Mouse (Mus musculus): ENCODE data around the gene Pilra.

Pilra gene

DNA sequence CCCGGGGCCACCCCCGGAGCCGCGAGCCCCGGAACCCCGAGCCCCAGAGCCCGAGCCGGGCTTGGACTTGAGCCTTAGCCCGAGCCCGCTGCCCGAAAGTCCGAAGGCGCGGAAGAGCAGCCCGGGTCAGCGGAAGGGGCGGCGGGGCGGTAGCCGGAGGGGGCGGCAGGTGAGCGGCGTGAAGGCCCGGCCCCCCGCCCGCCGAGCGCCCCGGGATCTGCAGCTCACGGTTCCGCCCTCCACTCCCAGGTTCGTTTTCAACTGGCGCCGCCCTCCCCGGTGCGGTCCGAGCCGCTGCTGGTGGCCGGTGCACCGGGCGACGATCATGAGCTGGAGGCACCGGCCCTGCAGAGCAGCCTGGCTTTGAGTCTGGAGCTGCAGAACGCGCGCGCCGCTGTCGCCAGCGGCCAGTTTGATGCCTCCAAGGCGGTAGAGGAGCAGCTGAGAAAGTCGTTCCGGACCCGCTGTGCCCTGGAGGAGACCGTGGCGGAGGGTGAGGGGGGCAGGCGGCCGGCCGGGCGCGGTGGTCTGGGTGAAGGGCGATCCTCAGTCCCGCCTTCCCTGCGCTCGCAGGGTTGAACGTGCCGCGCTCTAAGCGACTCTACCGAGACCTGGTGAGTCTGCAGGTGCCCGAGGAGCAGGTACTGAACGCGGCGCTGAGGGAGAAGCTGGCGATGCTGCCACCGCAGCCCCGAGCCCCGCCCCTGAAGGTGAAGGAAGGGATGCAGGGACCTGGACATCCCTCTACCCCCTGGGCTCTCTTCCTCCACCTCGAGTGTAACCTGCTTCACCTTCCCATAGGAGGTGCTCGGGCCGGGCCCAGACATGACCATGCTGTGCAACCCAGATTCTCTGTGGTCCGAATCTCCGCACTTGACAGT lies 56.8 kb downstream of the Pilra start:
- in situ Hi-C loops (cut with MboI): no loop called here

DNA sequence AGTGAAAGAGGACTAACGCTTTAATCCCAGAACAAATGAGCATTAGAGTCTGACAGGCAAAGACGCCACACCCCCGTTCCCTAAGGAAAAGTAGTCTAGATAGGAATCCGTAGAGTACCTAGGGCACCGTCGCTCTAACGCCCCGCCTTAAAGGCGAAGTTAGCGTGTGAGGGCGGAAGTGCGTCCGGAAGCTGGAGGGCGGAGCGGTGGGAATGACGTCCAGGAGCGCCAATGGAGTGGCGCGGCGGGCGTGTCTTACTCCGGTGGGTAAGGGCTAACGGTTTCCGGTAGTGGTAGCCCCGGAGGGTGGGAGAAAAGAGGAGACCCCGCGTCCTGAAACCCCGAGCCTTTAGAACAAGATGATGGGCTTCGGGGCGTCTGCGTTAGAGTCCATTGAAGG lies 57.4 kb downstream of the Pilra start, which contains the start of gene Ppp1r35:
Gene Ppp1r35 (plus strand): TSS at position 215 of the 400 bp plus-strand sequence.
- in situ Hi-C loops (cut with MboI): no loop called here

- in situ Hi-C loops (cut with MboI): no loop called here
Measured at GRCm38 (mm10) chr5:137777267-137777845, 58.7 kb downstream of the Pilra start.

- in situ Hi-C loops (cut with MboI): no loop called here
Measured at GRCm38 (mm10) chr5:137776408-137776918, 59.6 kb downstream of the Pilra start.

- in situ Hi-C loops (cut with MboI): no loop called here
Measured at GRCm38 (mm10) chr5:137775587-137776290, 60.3 kb downstream of the Pilra start.

DNA sequence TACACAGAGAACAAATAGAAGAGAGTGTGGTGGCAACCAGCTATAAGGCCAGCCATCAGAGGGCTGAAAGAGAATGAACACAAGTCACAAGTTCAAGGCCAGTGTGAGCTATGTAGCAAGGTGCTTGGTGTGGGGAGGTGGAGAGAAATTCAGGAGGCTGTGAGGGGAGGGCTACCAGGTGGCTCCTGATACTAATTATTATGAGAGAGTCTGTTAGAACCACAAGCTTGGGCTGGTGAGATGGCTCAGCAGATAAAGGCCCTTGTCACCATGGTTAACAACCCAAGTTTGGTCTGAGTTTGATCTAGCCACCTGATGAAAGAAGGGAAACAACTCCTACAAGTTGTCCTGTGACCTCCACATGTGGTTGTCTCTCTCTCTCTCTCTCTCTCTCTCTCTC lies 63.3 kb downstream of the Pilra start:
- in situ Hi-C loops (cut with MboI): no loop called here
